In the genomic region with DNA sequence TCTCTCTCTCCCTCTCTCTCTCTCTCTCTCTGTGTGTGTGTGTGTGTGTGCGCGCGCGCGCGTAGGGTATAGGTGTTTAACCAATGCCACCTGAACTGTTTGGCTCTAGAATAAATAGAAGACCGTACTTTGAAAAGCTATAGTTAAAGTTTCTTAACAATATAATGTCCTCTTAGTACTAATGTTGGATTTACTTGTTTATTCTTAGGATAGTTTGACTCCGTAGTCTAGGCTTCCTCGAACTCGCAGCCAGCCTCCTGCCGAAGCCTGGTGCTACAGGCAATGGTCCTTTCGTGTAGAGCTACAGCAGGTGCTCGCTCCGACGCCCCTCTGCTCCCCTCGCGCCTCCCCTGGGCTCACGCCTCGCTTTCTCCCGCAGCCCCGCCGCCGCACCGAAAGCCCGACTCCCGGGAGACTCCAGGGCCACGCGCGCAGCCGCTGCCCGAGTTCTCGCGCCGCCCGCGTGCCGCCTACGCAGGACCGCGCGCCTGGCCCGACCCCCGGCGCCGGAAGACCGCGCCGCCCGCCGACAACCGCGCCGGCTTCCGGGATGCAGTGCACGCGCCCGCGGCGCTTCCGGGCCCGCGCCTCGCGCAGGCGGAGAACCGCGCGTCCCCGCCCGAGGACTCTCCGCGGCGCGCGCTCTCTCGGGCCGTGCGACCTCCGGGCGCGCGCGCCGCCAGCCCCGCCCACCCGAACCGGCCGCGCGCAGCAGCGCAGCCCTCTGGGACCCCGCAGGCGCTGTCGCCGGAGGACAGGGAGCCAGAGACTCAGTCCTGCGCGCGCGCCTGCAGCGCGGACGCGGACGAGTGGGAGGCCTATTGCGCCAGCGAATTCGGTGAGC, we compare ENCODE assay signal across 8 mouse cellular contexts. TPM values are rescaled to one million over a fixed set of nuclear protein-coding genes. Genes with fewer than 3 reads are reported as not detected.
DNase-seq lines count a peak whose midpoint lies in the region; ATAC-seq and TF ChIP-seq lines count a peak whose summit lies in the region.

No protein-coding gene starts in this region.

- ATAC-seq in intestine, postnatal 0 days, result peak; percentile 87
- ATAC-seq in limb, embryonic 12.5 days (ENCODE audit: insufficient number of reproducible peaks, insufficient read depth, low FRiP score, low TSS enrichment, low read depth), result peak; percentile 73
- ATAC-seq in midbrain, embryonic 14.5 days (ENCODE audit: low FRiP score, low TSS enrichment), result peak; percentile 87

- H3K27me3 ChIP-seq in intestine, postnatal 0 days (replicated peaks; ENCODE audit: control insufficient read depth, insufficient read depth, low read length), result no peaks in the 10 kb centered on the region
- peaks cover 43% of the 10 kb centered on the region for H3K27me3 ChIP-seq in limb, embryonic 12.5 days
- H3K27me3 ChIP-seq in midbrain, embryonic 14.5 days (ENCODE audit: control insufficient read depth, insufficient read depth, low read length), result no peaks in the 10 kb centered on the region

- no peak for TF ChIP-seq CTCF in intestine, postnatal 0 days (IDR thresholded peaks at IDR 0.05; ENCODE audit: low read depth)

- WGBS in intestine, postnatal 0 days, result 1% methylated on average over 78 of the region's 107 CpGs
- under 1% methylated on average over 107 of the region's 107 CpGs for WGBS in limb, embryonic 12.5 days
- 1% methylated on average over 99 of the region's 107 CpGs for WGBS in midbrain, embryonic 14.5 days

- H3K9me3 ChIP-seq in intestine, postnatal 0 days (ENCODE audit: control insufficient read depth), result no peaks in the 10 kb centered on the region
- no peaks in the 10 kb centered on the region for H3K9me3 ChIP-seq in limb, embryonic 12.5 days
- no peaks in the 10 kb centered on the region for H3K9me3 ChIP-seq in midbrain, embryonic 14.5 days (ENCODE audit: control insufficient read depth, low read length)

- peak overlapping the region; percentile 93 for H3K4me2 ChIP-seq in intestine, postnatal 0 days (replicated peaks; ENCODE audit: low read depth)
- H3K4me2 ChIP-seq in limb, embryonic 12.5 days, result peak overlapping the region; percentile 92
- H3K4me2 ChIP-seq in midbrain, embryonic 14.5 days (ENCODE audit: low read length), result peak overlapping the region; percentile 89

- H3K27ac ChIP-seq in intestine, postnatal 0 days (ENCODE audit: low read depth, low read length), result peak overlapping the region; percentile 91
- peak overlapping the region; percentile 64 for H3K27ac ChIP-seq in limb, embryonic 12.5 days
- peak overlapping the region; percentile 88 for H3K27ac ChIP-seq in midbrain, embryonic 14.5 days (replicated peaks; ENCODE audit: low read depth, low read length)

- H3K4me3 ChIP-seq in intestine, postnatal 0 days (ENCODE audit: low read depth, low read length), result peak overlapping the region; percentile 68
- peak overlapping the region; percentile 68 for H3K4me3 ChIP-seq in limb, embryonic 12.5 days (replicated peaks)
- peak overlapping the region; percentile 55 for H3K4me3 ChIP-seq in midbrain, embryonic 14.5 days (replicated peaks; ENCODE audit: low read depth, low read length)

- H3K9ac ChIP-seq in intestine, postnatal 0 days (ENCODE audit: low read depth, low read length), result peak overlapping the region; percentile 69
- peak overlapping the region; percentile 69 for H3K9ac ChIP-seq in limb, embryonic 12.5 days (replicated peaks)
- H3K9ac ChIP-seq in midbrain, embryonic 14.5 days (replicated peaks; ENCODE audit: low read length), result peak overlapping the region; percentile 64

- peak; percentile 64 for DNase-seq in 3T3-L1 (ENCODE audit: low read depth, low spot score)
- peak; percentile 92 for DNase-seq in adrenal gland, postnatal 10 days
- DNase-seq in embryo, embryonic 9.5 days (ENCODE audit: extremely low spot score), result peak; percentile 86
- DNase-seq in gastrocnemius, postnatal 4 days (ENCODE audit: low spot score in 2 of 2), result peak; percentile 80 to 89
- DNase-seq in midbrain, embryonic 14.5 days, result peak; percentile 98
- DNase-seq in spleen, postnatal 10 days (ENCODE audit: low spot score in 2 of 2), result peak; percentile 69 to 88

- 0 out of 2 replicates have a peak, but pooled peaks cover 3% of the 10 kb centered on the region for H3K4me1 ChIP-seq in intestine, postnatal 0 days (replicated peaks; ENCODE audit: control insufficient read depth, insufficient read depth, low read length)
- H3K4me1 ChIP-seq in limb, embryonic 12.5 days (replicated peaks), result peaks cover 25% of the 10 kb centered on the region
- H3K4me1 ChIP-seq in midbrain, embryonic 14.5 days (ENCODE audit: control insufficient read depth, insufficient read depth, low read length), result peaks cover 8% of the 10 kb centered on the region; the same call in 1 of the 2 replicates

- H3K36me3 ChIP-seq in intestine, postnatal 0 days (ENCODE audit: control insufficient read depth, insufficient read depth), result no peaks in the 10 kb centered on the region
- H3K36me3 ChIP-seq in limb, embryonic 12.5 days, result no peaks in the 10 kb centered on the region
- no peaks in the 10 kb centered on the region for H3K36me3 ChIP-seq in midbrain, embryonic 14.5 days (ENCODE audit: control insufficient read depth, insufficient read depth, low read length)

RNA-seq across cellular contexts. Expression of a gene that starts 2.2 kb away (rescaled TPM):
- total RNA-seq in adrenal gland, postnatal 10 days (2021), result 1 to 10 TPM; 1.8 to 2.9 TPM
- total RNA-seq in gastrocnemius, postnatal 4 days (2021), result 1 to 10 TPM; 3.2 to 4.5 TPM
- polyA plus RNA-seq in intestine, postnatal 0 days (2015; fragmentation: Nextera tagmentation; extraction: Ambion mirVana), result 9.6 and 9.9 TPM in 2 replicates
- 1.8 and 2.0 TPM in 2 replicates for polyA plus RNA-seq in limb, embryonic 12.5 days (2016; fragmentation: Nextera tagmentation; extraction: Ambion mirVana)
- 9.6 and 11.1 TPM in 2 replicates for polyA plus RNA-seq in midbrain, embryonic 14.5 days (2014; fragmentation: Nextera tagmentation; extraction: Ambion mirVana)

RNA-seq across cellular contexts. Expression of a gene that starts 28.3 kb away (rescaled TPM):
- total RNA-seq in adrenal gland, postnatal 10 days (2021), result 10 to 100 TPM; 45.3 to 46.7 TPM
- 10 to 100 TPM; 42.4 to 47.1 TPM for total RNA-seq in gastrocnemius, postnatal 4 days (2021)
- polyA plus RNA-seq in intestine, postnatal 0 days (2015; fragmentation: Nextera tagmentation; extraction: Ambion mirVana), result 80.6 and 100 TPM in 2 replicates
- polyA plus RNA-seq in limb, embryonic 12.5 days (2016; fragmentation: Nextera tagmentation; extraction: Ambion mirVana), result 501 and 513 TPM in 2 replicates
- polyA plus RNA-seq in midbrain, embryonic 14.5 days (2014; fragmentation: Nextera tagmentation; extraction: Ambion mirVana), result 127 and 206 TPM in 2 replicates

Comparison
In these comparisons a context has a peak if more than half of its experiments do, and no peak if none do; other contexts are left out.
1. Peak in every context shown above with its lines: DNase-seq, ATAC-seq, H3K4me3 ChIP-seq and H3K27ac ChIP-seq.